Mouse (Mus musculus): ENCODE measurements around the gene Gpr18.
A peak's percentile ranks its signal among the peaks of the same experiment; 100 is the strongest.

Gpr18 gene

DNA sequence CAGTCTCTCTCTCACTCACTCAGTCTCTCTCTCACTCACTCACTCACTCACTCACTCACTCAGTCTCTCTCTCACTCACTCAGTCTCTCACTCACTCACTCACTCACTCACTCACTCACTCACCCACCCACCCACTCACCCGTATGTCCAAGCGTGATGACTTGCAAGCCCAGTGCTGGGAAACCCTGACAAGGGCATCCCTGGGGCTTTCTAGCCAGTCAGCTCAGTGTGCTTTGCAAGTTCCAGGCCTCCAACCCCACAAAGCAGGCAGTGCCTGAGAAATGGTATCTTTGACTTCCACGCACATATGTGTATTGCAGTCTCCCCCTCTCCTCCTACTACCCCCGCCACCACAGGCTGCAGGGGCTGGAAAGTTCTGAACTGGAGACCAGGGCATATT, 6.4 kb upstream of the Gpr18 start:
- DNase-seq (ENCODE audit: low read depth, low spot score): no peak

DNA sequence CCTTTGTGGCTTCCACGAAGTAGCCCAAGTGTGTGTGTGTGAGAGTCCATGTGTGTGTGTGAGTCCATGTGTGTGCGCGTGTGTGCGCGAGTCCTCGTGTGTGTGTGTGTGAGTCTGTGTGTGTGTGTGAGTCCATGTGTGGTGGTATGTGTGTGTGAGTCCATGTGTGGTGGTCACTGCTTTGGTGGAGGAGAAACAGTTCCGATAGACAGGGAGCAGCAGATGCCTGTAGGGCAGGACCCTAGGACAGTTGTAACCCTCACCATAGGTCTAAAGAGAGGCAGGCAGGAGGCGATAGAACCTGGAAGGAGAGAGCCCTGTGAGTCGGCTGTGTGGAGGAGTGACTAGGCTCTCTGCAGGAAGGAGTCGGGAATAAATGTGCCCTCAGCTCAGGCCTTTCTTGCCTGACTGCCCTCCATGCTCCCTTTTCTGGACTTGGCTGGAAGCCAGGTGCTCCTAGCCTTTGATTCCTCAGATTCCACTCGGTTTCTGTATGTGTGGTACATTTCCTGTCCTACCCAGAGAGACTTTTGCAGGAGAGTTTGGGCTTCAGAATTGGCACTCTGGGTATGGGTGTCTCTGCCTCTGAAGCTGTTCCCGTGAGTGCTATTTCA, 5.0 kb upstream of the Gpr18 start:
- DNase-seq (ENCODE audit: low read depth, low spot score): no peak

DNA sequence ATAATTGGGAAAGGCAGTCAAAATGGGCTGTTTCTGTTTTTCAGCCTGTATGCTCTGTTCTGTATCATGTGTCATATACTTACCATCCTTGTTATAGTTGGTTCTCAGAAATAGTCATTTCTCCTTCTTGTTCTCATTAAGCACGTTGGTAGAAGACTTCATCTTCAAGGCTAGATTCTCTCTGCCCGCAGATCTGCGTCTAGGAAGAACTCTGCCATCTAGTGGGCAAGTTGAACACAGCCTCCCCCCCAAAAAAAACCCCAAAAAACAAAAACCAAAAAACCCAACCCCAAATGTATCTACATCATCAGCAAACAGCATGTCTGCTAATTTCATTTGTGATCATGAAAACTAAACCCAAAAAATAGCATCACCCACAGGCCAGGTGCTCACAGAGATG, 4.2 kb upstream of the Gpr18 start:
- peak; percentile 34 for DNase-seq (ENCODE audit: low read depth, low spot score)

DNA sequence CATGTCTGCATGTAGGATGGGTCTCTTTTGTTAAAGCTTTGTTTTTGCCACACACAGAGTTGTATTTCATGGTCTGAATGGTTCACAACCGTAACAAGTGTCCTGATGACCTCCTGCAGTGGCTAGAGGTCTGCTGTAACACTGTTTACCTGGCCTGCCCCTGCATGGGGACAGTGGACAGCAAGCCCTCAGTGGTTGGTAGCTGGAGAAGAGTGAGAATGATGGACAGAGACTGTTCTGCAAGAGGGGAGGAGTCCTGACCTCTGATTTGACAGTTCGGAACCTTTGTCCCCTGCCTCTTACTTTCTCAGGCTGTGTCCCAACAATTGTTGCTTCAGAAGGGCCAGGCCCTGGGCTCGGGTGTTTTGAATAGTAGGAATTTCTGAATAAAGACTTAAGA, 2.7 kb upstream of the Gpr18 start:
- DNase-seq (ENCODE audit: low read depth, low spot score): no peak

DNA sequence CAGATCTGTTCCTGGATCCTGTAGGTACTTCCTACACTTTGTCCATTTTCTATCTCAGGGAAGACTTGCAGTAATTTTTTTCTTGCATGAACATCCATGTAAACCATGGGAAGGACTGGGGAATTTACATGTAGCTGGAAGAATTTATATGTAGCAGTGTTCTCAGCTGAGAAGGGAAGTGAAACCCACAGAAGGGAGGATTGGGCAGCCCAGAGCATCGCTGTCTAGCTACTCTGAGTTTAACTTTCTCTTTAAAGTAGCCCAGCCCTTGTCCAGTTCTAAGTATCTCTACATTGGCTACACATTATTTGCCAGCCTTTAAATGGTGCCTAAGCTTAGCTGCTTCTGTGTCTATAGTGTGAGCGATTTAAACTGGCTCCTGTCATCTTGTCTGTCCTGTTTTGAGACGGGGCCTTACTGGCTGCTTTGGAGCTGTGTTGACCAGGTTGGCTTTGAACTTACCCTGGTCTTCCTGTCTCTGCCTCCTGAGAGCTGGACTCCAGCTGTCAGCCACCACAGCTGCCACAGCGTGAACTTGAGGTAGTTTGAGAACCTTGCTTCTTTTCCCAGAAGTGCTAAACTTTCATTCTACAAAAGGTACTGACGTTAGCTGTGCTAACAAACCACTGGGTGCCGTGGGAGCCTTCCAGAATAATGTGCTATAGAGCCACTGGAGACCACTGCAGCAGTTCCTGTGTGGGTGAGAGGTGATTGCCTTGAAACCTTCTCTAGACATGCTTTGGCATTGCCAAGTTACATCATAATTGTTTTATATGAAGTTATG, 922 bp upstream of the Gpr18 start:
- DNase-seq (ENCODE audit: low read depth, low spot score): no peak

DNA sequence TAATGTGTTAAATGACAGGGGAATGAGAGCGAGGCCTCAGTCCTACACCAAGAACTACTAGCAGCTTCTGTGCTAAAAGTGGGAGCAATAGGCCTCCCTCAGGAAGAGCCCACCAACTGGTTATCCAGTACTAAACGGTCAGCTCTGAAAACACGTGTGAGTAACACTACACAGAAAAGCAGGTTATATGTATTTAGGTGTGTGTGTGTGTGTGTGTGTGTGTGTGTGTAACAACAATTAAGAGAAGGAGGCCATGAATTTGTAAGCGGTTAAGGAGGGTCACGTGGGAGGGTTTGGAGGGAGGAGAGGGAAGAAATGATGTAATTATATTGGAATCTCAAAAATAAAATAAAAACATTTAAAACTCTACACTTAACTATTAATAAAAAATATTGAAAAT, 438 bp downstream of the Gpr18 start:
- no peak for DNase-seq (ENCODE audit: low read depth, low spot score)

DNA sequence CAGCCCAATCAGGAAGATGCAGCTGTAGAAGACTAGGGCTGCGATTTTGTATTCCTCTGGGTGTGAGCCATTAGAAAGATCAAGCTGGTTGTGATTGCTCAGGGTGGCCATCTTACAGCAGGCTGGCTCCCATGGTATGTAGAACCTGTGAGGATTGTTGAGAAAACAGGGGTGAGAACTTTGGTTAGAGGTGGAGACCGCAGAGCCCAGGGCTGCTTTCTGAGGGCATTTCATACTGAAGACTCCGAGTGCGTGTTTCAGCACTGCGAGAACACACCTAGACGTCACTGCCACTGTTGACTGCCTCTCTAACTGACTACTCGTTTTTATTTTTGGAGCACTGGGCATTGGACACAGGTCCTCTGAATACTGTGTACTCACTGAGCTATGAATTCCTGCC, 3.1 kb downstream of the Gpr18 start:
- DNase-seq (ENCODE audit: low read depth, low spot score): no peak

DNA sequence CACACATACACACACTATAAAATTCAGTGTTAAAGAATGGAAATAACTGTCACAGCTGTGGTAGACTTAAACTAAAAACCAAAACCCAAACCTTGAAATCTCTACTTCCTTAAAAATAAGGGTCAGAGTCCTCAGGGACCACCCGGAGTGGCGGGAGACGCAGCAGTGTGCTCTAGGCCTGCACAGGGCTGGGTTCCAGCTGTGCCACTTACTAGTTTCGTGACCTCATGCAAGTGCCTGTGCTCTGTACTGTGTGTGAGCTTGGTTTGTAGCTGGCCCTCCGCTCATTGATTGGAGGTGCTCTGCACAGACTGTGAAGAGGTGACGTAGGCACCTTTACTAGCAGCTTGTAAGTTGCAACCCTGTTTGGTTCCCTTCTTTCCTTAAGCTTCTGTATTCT, 5.7 kb downstream of the Gpr18 start:
- DNase-seq (ENCODE audit: low read depth, low spot score): no peak

DNA sequence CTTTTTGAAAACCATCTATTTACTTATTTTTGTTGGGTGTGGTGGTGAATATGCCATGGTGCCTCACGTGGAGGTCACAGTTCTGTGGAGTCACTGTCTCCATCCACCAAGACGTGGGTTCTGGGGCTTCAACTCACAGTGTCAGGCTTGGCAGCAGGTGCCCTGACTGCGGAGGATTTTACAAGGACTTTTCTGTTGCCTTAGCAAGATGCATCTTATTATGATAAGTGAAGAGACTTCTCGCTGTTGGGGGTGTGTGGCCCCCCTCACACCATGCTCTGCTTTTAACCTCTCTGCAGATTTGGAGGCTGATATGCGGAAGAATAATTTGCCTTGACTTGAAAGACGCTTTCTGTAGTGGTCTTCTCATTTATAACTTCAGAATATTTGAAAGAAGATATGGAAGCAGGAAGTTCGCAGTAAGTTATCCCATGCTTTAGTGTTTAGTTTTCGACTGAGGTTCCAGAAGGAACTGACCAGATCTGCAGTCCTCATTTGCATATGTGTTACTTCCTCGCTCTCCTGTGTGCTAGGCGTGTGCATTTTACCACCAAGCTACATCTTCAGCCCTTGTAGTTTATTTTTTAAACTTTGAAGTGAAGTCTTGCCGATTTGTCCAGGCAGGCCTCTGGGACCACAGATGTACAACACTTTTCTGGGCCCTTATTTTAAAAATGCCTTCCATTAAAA, 8.4 kb downstream of the Gpr18 start:
- no peak for DNase-seq (ENCODE audit: low read depth, low spot score)

DNA sequence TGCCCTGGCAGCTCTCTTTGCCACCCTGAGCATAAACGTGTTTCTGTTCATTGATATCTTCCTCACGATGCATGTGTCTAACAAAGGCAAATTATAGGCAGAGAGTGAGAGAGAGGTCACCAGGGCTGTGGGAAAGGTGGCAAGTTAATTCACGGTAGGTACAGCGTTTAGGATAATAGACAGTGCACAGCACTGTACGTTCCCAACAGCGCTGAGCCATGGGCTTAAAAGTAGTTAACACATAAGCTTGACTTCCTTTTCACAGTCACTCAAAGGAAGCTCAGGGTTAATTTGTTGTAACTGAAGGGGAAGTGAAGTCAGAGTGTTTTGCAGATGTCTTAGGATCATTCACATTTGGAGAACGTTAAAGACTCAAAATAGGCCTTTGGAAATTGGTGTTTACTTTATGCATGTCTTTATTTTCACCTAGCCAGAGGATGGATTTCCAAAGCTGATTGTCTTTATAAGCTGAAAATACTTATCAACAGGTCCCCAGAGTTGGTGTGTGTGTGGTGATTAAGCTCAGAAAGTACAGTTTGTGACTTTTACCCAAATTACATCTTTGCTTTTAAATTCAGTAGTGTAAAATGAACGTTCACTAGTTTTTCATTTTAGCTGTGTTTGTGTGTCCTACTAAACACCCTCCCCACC, 9.1 kb downstream of the Gpr18 start:
- no peak for DNase-seq (ENCODE audit: low read depth, low spot score)

DNA sequence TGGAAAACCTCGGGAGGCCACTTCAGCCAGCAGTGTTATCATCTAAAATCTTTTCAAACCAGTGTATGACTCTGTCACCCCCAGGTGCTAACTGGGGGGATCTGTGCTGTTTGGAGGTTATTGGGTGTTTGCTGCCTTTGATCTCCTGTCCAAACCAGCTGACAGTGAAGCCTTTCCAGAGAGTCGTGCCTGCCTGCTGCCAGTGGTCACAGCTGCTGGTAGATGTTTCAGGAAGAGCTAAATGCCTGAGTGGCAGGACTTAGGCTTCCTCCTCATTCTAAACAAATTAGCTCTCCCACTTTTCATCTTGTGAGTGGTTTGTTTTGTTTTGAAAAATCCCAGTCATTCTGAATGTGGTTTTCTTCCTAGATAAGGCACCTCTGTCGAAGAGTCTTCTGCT, 10.8 kb downstream of the Gpr18 start:
- no peak for DNase-seq (ENCODE audit: low read depth, low spot score)

DNA sequence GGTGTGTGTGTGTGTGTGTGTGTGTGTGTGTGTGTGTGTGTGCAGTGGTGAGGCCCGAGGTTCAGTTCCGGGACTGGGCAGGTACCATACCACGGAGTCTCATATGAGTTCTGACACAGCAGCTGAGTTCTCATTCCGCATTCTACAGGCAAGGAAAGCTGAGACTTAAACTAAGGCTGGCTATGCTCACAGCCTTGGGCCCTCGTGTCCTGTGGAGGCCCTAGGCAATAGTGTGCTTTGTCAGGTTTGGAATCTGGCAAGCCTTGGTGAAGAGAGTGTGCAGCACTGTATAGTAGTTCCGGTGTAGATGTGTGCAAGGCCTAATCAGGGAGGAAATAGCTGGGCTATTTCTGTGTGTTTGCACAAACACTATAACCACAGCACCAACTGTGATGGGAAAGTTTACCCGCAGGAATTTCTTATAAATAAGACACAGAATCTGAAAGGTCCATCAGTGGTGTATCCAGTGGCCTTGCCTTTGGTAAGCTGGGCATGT, 12.2 kb downstream of the Gpr18 start:
- no peak for DNase-seq (ENCODE audit: low read depth, low spot score)

DNA sequence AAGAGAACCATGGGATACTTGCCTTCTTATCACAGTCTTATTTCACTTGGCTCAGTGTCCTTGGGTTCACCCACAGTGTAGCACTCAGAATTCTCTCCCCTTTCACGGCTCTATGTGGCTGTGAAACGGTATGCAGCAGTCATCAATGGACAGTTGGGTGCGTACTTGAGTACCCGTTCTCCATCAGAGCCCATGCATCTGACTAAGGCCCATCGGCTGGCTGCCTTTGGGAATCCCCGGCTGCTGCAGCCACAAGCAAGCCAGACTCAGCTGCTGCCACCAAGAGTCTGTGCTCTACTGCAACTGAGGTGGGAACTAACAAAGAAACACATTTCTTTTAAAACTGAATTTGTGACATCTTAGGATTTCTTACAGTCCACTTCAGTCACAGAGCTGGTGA, 14.1 kb downstream of the Gpr18 start:
- DNase-seq (ENCODE audit: low read depth, low spot score): no peak

DNA sequence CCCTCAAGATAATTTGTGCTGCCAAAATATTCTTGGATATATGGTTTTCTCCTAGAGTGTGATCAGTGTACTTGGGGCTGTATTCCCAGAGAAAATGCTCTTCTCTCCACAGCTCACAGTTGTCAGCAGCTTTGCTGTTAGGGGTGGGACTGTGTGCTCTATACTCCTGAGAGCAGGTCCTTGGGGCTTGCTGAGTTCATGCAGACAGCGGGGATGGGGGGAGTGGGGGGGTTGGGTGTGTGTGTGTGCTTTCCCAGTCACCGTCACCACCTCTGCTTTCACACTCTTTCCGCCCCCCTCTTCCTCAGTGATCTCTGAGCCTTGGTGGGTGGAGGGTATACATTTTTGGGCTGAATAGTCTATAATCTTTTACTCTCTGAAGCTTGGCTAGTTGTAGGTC, 16.5 kb downstream of the Gpr18 start:
- DNase-seq (ENCODE audit: low read depth, low spot score): no peak

DNA sequence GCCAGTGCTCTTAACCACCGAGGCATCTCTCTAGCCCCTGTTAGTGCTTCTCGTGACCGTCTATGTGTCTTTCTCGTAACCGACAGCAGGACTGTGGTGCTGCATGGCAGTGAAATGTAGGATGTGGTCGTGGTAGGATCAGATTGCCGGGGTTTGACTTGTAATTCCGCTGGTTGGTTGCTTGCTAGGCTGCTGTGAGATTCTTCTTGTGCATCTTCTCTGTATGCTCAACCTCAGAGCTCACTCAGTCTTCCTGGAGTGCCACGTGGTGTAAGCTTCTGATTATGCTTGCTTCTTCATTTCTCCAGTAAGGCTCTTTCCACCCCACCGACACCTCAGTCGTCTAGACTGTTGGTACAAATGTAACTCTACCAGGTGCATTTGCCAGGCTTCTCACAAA, 17.1 kb downstream of the Gpr18 start:
- no peak for DNase-seq (ENCODE audit: low read depth, low spot score)

DNA sequence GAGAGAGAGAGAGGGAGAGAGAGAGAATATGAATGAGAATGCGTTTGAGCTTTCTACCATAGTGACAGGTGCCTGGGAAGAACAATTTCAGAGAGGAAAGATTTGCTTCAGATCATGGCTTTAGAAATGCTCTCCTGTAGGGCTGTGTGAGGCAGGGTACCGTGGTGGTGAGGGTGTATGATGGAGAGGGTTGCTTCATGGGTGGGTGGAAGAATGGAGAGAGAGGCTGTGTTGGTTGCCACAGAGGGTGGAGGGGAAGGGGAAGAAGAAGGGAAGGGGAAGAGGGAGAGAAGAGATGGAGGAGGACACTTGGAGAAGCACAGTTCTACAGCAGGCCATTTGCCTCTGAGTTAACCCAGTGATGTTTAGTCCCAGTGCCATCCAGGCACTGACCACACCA, 17.8 kb downstream of the Gpr18 start:
- DNase-seq (ENCODE audit: low read depth, low spot score): no peak

DNA sequence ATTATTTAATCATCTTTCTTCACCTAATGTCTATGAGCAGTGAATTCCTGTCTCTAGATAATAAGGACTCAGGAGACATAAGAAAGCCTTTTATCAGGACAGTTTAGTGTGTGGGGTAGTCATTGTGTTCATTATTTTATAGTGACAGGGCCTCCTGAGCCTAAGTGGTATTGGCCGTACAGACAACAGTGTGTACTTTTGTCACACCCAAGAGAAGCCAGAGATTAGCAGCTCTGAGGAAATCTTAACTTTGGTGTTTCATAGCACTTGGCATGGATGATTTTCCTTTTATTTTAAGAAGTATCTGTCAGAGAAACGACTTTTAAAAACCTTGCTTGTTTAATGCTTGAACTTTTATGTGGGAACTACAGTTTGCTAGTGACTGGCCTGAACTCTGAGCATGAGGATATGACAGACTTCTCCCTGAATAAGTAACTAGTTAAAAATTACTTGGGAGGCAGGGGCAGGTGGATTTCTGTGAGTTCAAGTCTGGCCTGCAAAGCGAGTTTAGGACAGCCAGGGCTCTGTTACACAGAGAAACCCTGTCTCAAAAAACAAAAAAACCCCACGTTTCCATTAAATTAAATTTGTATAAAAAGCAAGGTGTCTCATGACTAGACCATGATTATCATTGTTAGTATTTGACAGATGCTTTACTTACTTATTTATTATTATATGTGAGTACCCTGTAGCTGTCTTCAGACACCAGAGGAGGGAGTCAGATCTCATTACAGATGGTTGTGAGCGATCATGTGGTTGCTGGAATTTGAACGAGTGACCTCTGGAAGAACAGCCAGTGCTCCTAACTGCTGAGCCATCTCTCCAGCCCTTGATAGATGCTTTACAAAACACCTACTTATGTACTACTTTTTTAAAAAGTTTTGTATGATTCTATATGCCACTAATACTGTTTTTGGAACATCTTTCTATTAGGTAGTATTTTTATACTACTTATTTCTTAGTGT, 19.2 kb downstream of the Gpr18 start:
- DNase-seq (ENCODE audit: low read depth, low spot score): no peak

DNA sequence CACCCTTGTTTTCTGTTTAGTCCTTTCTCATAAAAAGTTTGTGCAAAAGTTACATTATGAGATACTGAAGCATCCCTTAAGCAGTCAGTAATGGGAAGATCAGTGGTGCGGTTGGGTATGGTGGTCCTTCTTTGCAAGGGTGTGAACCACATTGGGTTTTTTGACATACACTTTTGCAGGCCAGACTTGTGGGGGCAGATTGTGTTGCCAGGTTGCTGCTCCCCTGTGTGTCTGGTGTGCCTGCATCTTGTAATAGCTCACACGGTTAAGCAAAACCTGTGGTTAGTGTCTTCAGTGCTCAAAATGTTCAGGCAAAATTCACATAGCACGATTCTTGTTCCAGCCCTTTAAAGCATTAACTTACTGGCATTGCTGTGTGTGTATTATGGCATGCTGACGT, 20.3 kb downstream of the Gpr18 start:
- DNase-seq (ENCODE audit: low read depth, low spot score): no peak

DNA sequence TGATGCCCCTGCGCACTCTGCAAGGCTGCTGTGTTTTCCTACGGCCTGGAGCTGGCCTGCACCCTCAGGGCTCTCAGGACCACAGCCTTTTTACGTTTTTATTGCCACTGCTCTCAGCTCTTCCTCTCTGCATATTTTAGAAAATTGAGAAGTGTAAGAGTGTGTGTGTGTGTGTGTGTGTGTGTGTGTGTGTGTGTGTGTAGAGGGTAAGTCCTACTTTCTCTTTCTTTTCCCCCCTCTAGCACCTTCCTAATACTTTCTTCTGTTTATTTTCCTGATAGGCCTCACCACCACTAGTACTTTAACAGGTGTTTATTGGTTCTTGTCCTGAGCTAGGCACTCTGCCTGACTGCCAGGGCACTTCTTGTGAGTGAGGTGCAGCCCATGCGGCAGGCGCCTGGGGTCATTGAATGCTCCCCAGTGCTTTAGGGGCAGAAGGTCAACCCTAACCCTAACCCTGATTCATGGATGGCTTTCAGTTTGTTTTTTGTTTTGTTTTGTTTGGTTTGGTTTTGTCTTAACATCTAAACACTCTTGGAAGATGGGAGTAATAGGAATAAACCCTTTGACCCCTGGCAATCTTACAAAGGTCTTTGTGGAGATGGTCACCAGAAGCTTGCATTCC, 21.0 kb downstream of the Gpr18 start:
- DNase-seq (ENCODE audit: low read depth, low spot score): no peak

DNA sequence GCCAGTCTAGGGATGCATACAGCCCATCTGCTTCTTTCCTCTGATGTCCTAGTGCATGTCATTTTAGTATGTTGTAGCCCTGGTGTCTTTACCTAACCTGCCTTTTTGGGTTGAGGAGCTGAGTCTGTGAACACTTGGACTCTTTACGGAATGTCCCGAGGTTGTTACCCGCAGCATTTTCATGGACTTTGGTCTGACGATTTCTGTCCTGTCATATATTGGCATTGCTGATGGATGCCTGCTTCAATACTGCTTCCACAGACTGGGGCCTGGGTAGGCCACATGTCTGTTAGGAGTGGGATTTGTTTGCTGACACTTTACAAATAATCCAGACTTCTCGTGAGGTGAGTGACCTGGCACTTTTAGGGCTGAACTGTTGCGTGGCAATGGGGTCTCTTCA, 21.8 kb downstream of the Gpr18 start:
- no peak for DNase-seq (ENCODE audit: low read depth, low spot score)

All from R1 (cell line).